Mouse (Mus musculus): Measurements from ENCODE around the gene Gpatch8. TPM values are rescaled to one million over a fixed set of nuclear protein-coding genes. Genes with fewer than 3 reads are reported as not detected.

Gene Gpatch8
- 5.2 TPM for polyA plus RNA-seq (2014; fragmentation: Illumina TruSeq; extraction: RNeasy Lipid Tissue Mini Kit (QIAGEN cat#74804); ENCODE audit: insufficient read depth, low read depth, low replicate concordance)

GRCm38 (mm10) chr11:102556031-102556715, at the start of gene Gpatch8:
Gene Gpatch8, minus strand, starts transcription at chr11:102556392.

GRCm38 (mm10) chr11:102604010-102604584, 47.9 kb upstream of the Gpatch8 start, which contains the start of gene Fzd2:
Gene Fzd2, plus strand, starts transcription at chr11:102604396.

GRCm38 (mm10) chr11:102579165-102580033, 23.2 kb upstream of the Gpatch8 start, which contains the start of gene Gm11627:
Gene Gm11627, minus strand, starts transcription at chr11:102579461.

GRCm38 (mm10) chr11:102469648-102470357, 86.4 kb downstream of the Gpatch8 start, which contains the start of gene Itga2b:
Gene Itga2b, minus strand, starts transcription at chr11:102470122.

GRCm38 (mm10) chr11:102447497-102447896, 108.7 kb downstream of the Gpatch8 start, which contains the start of gene Fam171a2:
Gene Fam171a2, minus strand, starts transcription at chr11:102447682.

GRCm38 (mm10) chr11:102430121-102431017, 125.8 kb downstream of the Gpatch8 start, which contains the start of gene Grn:
Gene Grn, plus strand, starts transcription at chr11:102430315.

Other genes starting within 250 kb of the Gpatch8 start
- gene Ubtf, start 236.7 kb downstream of the Gpatch8 start, polyA plus RNA-seq (2014; fragmentation: Illumina TruSeq; extraction: RNeasy Lipid Tissue Mini Kit (QIAGEN cat#74804); ENCODE audit: insufficient read depth, low read depth, low replicate concordance): 47.0 TPM
- 0.11 TPM for gene Slc4a1, start 190.2 kb downstream of the Gpatch8 start, polyA plus RNA-seq (2014; fragmentation: Illumina TruSeq; extraction: RNeasy Lipid Tissue Mini Kit (QIAGEN cat#74804); ENCODE audit: insufficient read depth, low read depth, low replicate concordance)
- gene Rundc3a, start 163.0 kb downstream of the Gpatch8 start, polyA plus RNA-seq (2014; fragmentation: Illumina TruSeq; extraction: RNeasy Lipid Tissue Mini Kit (QIAGEN cat#74804); ENCODE audit: insufficient read depth, low read depth, low replicate concordance): 1.3 TPM
- 98.9 TPM for gene Slc25a39, start 148.4 kb downstream of the Gpatch8 start, polyA plus RNA-seq (2014; fragmentation: Illumina TruSeq; extraction: RNeasy Lipid Tissue Mini Kit (QIAGEN cat#74804); ENCODE audit: insufficient read depth, low read depth, low replicate concordance)
- gene Grn, start 126.1 kb downstream of the Gpatch8 start, polyA plus RNA-seq (2014; fragmentation: Illumina TruSeq; extraction: RNeasy Lipid Tissue Mini Kit (QIAGEN cat#74804); ENCODE audit: insufficient read depth, low read depth, low replicate concordance): 134 TPM
- 1.7 TPM for gene Fam171a2, start 108.7 kb downstream of the Gpatch8 start, polyA plus RNA-seq (2014; fragmentation: Illumina TruSeq; extraction: RNeasy Lipid Tissue Mini Kit (QIAGEN cat#74804); ENCODE audit: insufficient read depth, low read depth, low replicate concordance)
- gene Itga2b, start 86.3 kb downstream of the Gpatch8 start, polyA plus RNA-seq (2014; fragmentation: Illumina TruSeq; extraction: RNeasy Lipid Tissue Mini Kit (QIAGEN cat#74804); ENCODE audit: insufficient read depth, low read depth, low replicate concordance): 6.9 TPM
- 9.5 TPM for gene Gm11627, start 23.1 kb upstream of the Gpatch8 start, polyA plus RNA-seq (2014; fragmentation: Illumina TruSeq; extraction: RNeasy Lipid Tissue Mini Kit (QIAGEN cat#74804); ENCODE audit: insufficient read depth, low read depth, low replicate concordance)
- 8.9 TPM for gene Fzd2, start 48.0 kb upstream of the Gpatch8 start, polyA plus RNA-seq (2014; fragmentation: Illumina TruSeq; extraction: RNeasy Lipid Tissue Mini Kit (QIAGEN cat#74804); ENCODE audit: insufficient read depth, low read depth, low replicate concordance)
- gene Meioc, start 107.3 kb upstream of the Gpatch8 start, polyA plus RNA-seq (2014; fragmentation: Illumina TruSeq; extraction: RNeasy Lipid Tissue Mini Kit (QIAGEN cat#74804); ENCODE audit: insufficient read depth, low read depth, low replicate concordance): not detected
- gene Ccdc43, start 141.4 kb upstream of the Gpatch8 start, polyA plus RNA-seq (2014; fragmentation: Illumina TruSeq; extraction: RNeasy Lipid Tissue Mini Kit (QIAGEN cat#74804); ENCODE audit: insufficient read depth, low read depth, low replicate concordance): 14.4 TPM
- gene Adam11, start 205.0 kb upstream of the Gpatch8 start, polyA plus RNA-seq (2014; fragmentation: Illumina TruSeq; extraction: RNeasy Lipid Tissue Mini Kit (QIAGEN cat#74804); ENCODE audit: insufficient read depth, low read depth, low replicate concordance): 0.74 TPM